Mouse (Mus musculus) hindbrain, postnatal 0 days (tissue): Measurements from ENCODE around the gene Olfr522. TPM values are rescaled to one million over a fixed set of nuclear protein-coding genes. Genes with fewer than 3 reads are reported as not detected.

ENCODE experiments used
- ATAC-seq: fragments of 200-750 bp; cut with Nextera tagmentation; 2 replicates; pipeline ENCODE4 v1.8.0; 2017; ENCODE audit warnings: mild to moderate bottlenecking, moderate TSS enrichment, moderate library complexity
- DNase-seq: peaks from one replicate; pipeline ENCODE4 v3.0.0-alpha.2; 2015; ENCODE audit warnings: low spot score
- H3K27ac ChIP-seq: fragments of 300-500 bp; sonication (generic); 2 replicates; pipeline ENCODE4 v1.5.1; 2014; ENCODE audit warnings: mild to moderate bottlenecking
- H3K27me3 ChIP-seq: fragments of 300-500 bp; sonication (generic); 2 replicates; pipeline ENCODE4 v1.6.1; 2014; ENCODE audit warnings: low read length, mixed read lengths; ENCODE audit not compliant: insufficient read depth
- H3K36me3 ChIP-seq: fragments of 300-500 bp; sonication (generic); 2 replicates; pipeline ENCODE4 v1.6.1; 2014; ENCODE audit warnings: low read length, mixed read lengths; ENCODE audit not compliant: insufficient read depth
- H3K4me1 ChIP-seq: fragments of 300-500 bp; sonication (generic); 2 replicates; pipeline ENCODE4 v1.6.1; 2014; ENCODE audit warnings: antibody characterized with exemption, low read length, mixed read lengths; ENCODE audit not compliant: insufficient read depth
- H3K4me2 ChIP-seq: fragments of 300-500 bp; sonication (generic); 2 replicates; pipeline ENCODE4 v1.6.1; 2014; ENCODE audit warnings: low read depth, mild to moderate bottlenecking, low read length, moderate library complexity, mixed read lengths
- H3K4me3 ChIP-seq: fragments of 300-500 bp; sonication (generic); 2 replicates; pipeline ENCODE4 v1.5.1; 2014; ENCODE audit warnings: low read length
- H3K9ac ChIP-seq: fragments of 300-500 bp; sonication (generic); replicated peaks from 2 replicates; pipeline ENCODE4 v1.6.1; 2014; ENCODE audit warnings: mild to moderate bottlenecking, low read length, moderate library complexity, mixed read lengths
- H3K9me3 ChIP-seq: fragments of 300-500 bp; sonication (generic); 2 replicates; pipeline ENCODE4 v1.6.1; 2016; ENCODE audit warnings: low read length, mixed read lengths
- CTCF ChIP-seq: IDR thresholded peaks from 2 replicates; pipeline ENCODE4 v1.5.1; 2016; ENCODE audit warnings: antibody characterized with exemption, control low read depth, low read depth
- WGBS: fragments of 180-500 bp; shearing (Covaris S2); extraction: QIAGEN DNeasy Blood & Tissue Kit; methylation state at CpG from one replicate; pipeline ENCODE4 v1.1.7; 2014; 5-methylcytosine and 5-hydroxymethylcytosine counted together
- polyA plus RNA-seq: library from polyadenylated mRNA; unstranded; fragments of >200 nt; fragmentation: Nextera tagmentation; extraction: Ambion mirVana; gene quantifications from 2 replicates; pipeline ENCODE4 v1.2.1, GENCODE M21; 2015
- total RNA-seq: library from RNA; depleted of rRNA; stranded (reverse); fragments of >200 nt; gene quantifications from 2 replicates; pipeline ENCODE4 v1.2.3, GENCODE M21; 2014

The Olfr522 gene
- total and polyA plus RNA-seq, 2 experiments from 2014 or later: not detected

DNA sequence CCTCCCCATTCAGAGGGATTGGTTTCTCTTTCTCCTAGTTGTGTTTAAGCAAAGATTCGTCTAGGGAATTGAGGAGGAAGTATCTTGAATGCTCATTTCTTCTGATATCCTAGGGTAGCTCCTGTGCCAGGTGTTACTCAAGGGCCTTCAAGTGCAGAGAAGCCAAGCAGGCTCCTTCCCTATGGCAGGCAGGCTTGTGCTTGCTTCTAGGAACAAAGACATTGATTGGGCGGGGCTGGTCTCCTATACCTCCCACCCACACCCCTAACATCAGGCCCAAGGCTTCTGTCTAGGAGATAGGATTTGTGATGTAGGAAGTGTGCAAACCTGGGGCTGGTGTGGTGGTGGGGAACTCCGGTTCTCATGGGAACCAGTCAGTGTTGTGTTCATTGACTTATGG lies 37.6 kb downstream of the Olfr522 start:
- Histone ChIP-seq H3K36me3 (no peaks in the 10 kb centered on the region), H3K4me3 (no peak overlapping the region), H3K9me3 (no peaks in the 10 kb centered on the region), H3K9ac (no peak overlapping the region), H3K27ac (no peak overlapping the region), H3K4me2 (no peak overlapping the region), H3K27me3 (no peaks in the 10 kb centered on the region), H3K4me1 (no peaks in the 10 kb centered on the region)
- WGBS: 86% methylated on average over 3 of the region's 3 CpGs
- TF ChIP-seq CTCF: no peak
- DNase-seq (no peak), ATAC-seq (no peak)

DNA sequence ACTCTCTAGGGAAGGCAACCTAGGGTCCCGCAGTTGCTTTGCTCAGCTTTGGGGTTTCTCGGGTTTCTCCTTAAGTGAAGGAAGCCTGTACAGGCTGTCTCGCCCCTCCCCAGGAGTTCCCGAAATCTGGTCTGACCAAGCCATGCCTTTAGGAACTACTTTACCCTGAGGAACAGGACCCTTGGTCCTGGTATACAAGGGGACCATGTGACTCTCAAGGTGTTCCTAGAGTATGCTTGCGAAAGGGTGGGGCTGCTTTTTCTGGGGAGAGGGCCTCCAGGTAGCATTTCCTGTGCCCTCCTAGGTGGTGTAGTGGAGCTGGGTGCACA lies 38.6 kb downstream of the Olfr522 start:
- Histone ChIP-seq H3K4me2 (peak overlapping the region; percentile 60), H3K9ac (peak overlapping the region; percentile 73), H3K27me3 (no peaks in the 10 kb centered on the region), H3K9me3 (no peaks in the 10 kb centered on the region), H3K4me3 (peak overlapping the region; percentile 70), H3K36me3 (no peaks in the 10 kb centered on the region), H3K27ac (no peak overlapping the region), H3K4me1 (no peaks in the 10 kb centered on the region)
- no peak for TF ChIP-seq CTCF
- no peak; the same call in 1 of the 2 replicates for ATAC-seq
- 11% methylated on average over 5 of the region's 5 CpGs for WGBS
- no peak for DNase-seq

DNA sequence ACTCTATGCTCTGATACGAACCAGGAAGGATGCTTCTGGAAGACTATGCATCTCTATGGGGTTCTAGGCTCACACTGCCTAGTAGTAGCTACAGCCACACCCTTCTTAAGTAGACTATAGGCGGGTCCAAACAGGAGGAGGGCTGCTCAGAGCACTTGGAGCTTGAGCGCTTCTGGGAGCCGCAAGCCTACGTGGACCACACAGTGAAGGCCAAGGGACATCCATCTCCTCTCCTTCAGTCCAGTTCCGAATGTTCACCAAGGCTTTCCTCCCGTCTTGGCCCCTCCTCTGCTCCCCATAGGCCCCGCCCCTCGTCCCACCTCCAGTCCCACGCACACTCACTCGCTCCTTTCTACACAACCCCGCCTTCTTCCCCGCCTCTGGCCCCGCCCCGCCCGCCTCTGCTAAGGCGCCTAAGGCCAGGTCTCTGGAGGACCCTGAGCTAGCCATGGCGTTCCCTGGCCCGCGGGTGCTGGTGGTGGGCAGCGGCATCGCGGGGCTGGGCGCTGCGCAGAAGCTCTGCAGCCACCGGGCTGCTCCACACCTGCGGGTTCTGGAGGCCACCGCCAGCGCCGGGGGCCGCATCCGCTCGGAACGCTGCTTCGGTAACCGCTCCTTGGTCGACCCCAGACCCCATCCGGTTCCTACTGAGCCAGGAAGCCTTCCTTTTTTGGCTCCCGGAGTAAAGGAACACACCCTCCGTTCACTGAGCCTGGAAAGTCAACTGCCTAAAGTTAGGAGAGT lies 39.1 kb downstream of the Olfr522 start:
- Histone ChIP-seq H3K27me3 (no peaks in the 10 kb centered on the region), H3K4me1 (no peaks in the 10 kb centered on the region), H3K9ac (peak overlapping the region; percentile 73), H3K4me2 (peak overlapping the region; percentile 60), H3K9me3 (no peaks in the 10 kb centered on the region), H3K36me3 (no peaks in the 10 kb centered on the region), H3K4me3 (peak overlapping the region; percentile 70), H3K27ac (peak overlapping the region; percentile 51; the same call in 1 of the 2 replicates)
- DNase-seq (peak; percentile 91), ATAC-seq (peak; percentile 98)
- TF ChIP-seq CTCF: no peak
- 2% methylated on average over 40 of the region's 40 CpGs for WGBS

DNA sequence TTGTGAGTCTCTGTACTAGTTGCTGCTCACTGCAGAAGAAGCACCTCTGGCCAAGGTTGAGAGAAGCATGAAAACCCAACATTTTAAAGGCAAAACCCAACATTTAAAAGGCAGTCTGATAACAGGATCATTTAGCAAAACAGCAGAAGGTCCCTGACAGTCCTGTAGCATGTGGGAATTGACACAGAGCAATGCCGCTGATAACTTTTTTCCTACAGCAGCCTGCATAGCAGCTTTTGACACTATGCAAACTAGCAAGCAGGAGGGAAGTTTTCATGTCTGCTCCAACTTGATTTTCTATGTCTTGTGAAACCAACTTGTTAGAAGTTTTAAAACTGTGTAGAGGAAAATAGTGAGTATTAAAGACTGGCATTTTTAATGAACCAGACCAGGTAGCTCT lies 40.2 kb downstream of the Olfr522 start:
- TF ChIP-seq CTCF: no peak
- Histone ChIP-seq H3K36me3 (no peaks in the 10 kb centered on the region), H3K9ac (no peak overlapping the region), H3K4me1 (no peaks in the 10 kb centered on the region), H3K27me3 (no peaks in the 10 kb centered on the region), H3K27ac (no peak overlapping the region), H3K4me2 (no peak overlapping the region), H3K9me3 (no peaks in the 10 kb centered on the region), H3K4me3 (no peak overlapping the region)
- ATAC-seq: no peak
- no peak for DNase-seq
- 85% methylated on average over 1 of the region's 1 CpGs for WGBS

DNA sequence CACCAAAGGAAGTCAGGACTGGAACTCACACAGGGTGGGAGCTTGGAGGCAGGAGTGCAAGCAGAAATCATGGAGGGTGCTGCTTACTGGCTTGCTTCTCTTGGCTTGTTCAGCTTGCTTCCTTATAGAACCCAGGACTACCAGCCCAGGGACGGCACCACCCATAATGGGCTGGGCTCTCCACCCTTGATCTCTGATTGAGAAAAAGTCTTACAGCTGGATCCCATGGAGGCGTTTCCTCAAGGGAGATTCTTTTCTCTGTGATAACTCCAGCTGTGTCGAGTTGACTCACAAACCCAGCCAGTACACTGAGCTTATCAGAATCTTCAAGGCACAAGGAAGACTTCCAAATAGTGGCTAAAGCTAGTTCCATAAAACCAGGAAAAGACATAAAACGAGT lies 41.8 kb downstream of the Olfr522 start:
- ATAC-seq: no peak

DNA sequence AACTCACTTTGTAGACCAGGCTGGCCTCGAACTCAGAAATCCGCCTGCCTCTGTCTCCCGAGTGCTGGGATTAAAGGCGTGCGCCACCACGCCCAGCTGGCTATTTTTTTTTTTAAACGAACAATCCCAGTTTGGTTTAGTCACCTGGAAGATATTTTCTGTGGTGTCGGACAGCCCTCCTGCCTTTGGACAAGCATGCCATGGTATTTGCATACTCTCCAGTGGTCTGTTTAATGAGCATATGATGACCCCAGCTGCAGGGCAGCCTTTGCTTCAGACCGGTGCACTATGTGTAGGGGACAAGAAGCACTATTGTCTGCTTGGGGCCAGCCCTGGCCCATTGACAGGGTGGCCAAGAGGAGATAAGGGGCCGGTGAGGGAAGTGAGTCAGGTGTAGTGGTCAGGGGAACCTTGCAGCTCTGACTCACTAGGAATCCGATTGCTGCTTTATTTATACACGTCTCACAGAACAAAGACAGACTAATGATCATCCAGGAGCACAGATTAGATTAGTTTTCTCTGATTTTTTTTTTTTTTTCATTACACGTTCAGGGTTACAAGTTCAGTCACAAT lies 43.1 kb downstream of the Olfr522 start:
- Histone ChIP-seq H3K4me3 (no peak overlapping the region), H3K4me1 (peaks cover 4% of the 10 kb centered on the region; the same call in 1 of the 2 replicates), H3K9me3 (no peaks in the 10 kb centered on the region), H3K27ac (no peak overlapping the region), H3K27me3 (no peaks in the 10 kb centered on the region), H3K4me2 (no peak overlapping the region), H3K9ac (no peak overlapping the region), H3K36me3 (no peaks in the 10 kb centered on the region)
- ATAC-seq: no peak
- TF ChIP-seq CTCF: no peak
- no peak for DNase-seq
- WGBS: 69% methylated on average over 12 of the region's 13 CpGs

More for the DNA sequence above, 41.8 kb downstream of the Olfr522 start:
- Histone ChIP-seq H3K9ac (no peak overlapping the region), H3K36me3 (no peaks in the 10 kb centered on the region), H3K9me3 (no peaks in the 10 kb centered on the region), H3K4me1 (no peaks in the 10 kb centered on the region), H3K27me3 (no peaks in the 10 kb centered on the region), H3K4me3 (no peak overlapping the region), H3K27ac (no peak overlapping the region), H3K4me2 (no peak overlapping the region)
- WGBS: 38% methylated on average over 4 of the region's 4 CpGs
- TF ChIP-seq CTCF: no peak
- DNase-seq: no peak

DNA sequence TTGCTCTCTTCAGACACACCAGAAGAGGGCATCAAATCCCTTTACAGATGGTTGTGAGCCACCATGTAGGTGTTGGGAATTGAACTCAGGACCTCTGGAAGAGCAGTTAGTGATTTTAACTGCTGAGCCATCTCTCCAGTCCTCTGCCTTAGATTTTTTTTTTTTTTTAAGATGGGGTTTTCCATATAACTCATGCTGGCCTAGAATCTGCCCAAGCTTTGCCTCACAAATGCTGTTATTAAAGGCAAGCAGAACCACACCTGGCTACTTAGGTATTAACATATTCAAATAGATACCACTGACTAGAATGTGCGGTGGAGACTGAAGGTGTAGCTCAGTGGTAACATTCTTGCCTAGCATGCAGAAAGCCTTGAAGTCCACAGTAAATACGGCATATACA lies 44.1 kb downstream of the Olfr522 start:
- peaks cover 4% of the 10 kb centered on the region; the same call in 1 of the 2 replicates for H3K4me1 ChIP-seq
- TF ChIP-seq CTCF: no peak
- no peaks in the 10 kb centered on the region for H3K9me3 ChIP-seq
- no peak for DNase-seq
- H3K36me3 ChIP-seq: no peaks in the 10 kb centered on the region
- H3K4me3 ChIP-seq: no peak overlapping the region
- no peak for ATAC-seq
- no peak overlapping the region for H3K9ac ChIP-seq
- WGBS: 84% methylated on average over 2 of the region's 2 CpGs
- no peak overlapping the region for H3K4me2 ChIP-seq
- no peak overlapping the region for H3K27ac ChIP-seq
- no peaks in the 10 kb centered on the region for H3K27me3 ChIP-seq
